Mouse (Mus musculus) intestine, embryonic 14.5 days (tissue): ENCODE results near the gene Ms4a7. TPM values are rescaled to one million over a fixed set of nuclear protein-coding genes. Genes with fewer than 3 reads are reported as not detected.
"Not testable (repeated sequence)": the region's sequence is repeated elsewhere in the genome, so short reads cannot be mapped to it uniquely, and the experiment has no call there.

Source experiments
- ATAC-seq: fragments of 200-750 bp; cut with Nextera tagmentation; replicated peaks from 2 replicates; pipeline ENCODE4 v1.8.0; 2017; ENCODE audit warnings: low read depth, moderate number of reproducible peaks, moderate TSS enrichment, moderate library complexity; ENCODE audit not compliant: low FRiP score, low TSS enrichment
- DNase-seq: peaks from one replicate; pipeline ENCODE4 v3.0.0-alpha.2; 2018; ENCODE audit warnings: low spot score
- H3K27ac ChIP-seq: fragments of 300-500 bp; sonication (generic); 2 replicates; pipeline ENCODE4 v1.5.1; 2014; ENCODE audit warnings: low read depth, mild to moderate bottlenecking, control low read depth
- H3K27me3 ChIP-seq: fragments of 300-500 bp; sonication (generic); replicated peaks from 2 replicates; pipeline ENCODE4 v1.6.1; 2014; ENCODE audit warnings: low read length, control low read depth; ENCODE audit not compliant: control insufficient read depth, insufficient read depth
- H3K36me3 ChIP-seq: fragments of 300-500 bp; sonication (generic); 2 replicates; pipeline ENCODE4 v1.6.1; 2014; ENCODE audit warnings: low read length, control low read depth; ENCODE audit not compliant: control insufficient read depth, insufficient read depth
- H3K4me1 ChIP-seq: fragments of 300-500 bp; sonication (generic); replicated peaks from 2 replicates; pipeline ENCODE4 v1.6.1; 2014; ENCODE audit warnings: low read length, control low read depth, mixed read lengths; ENCODE audit not compliant: control insufficient read depth, insufficient read depth
- H3K4me2 ChIP-seq: fragments of 300-500 bp; sonication (generic); 2 replicates; pipeline ENCODE4 v1.6.1; 2014; ENCODE audit warnings: low read length
- H3K4me3 ChIP-seq: fragments of 300-500 bp; sonication (generic); 2 replicates; pipeline ENCODE4 v1.5.1; 2014; ENCODE audit warnings: low read depth, low read length, control low read depth, mixed read lengths
- H3K9ac ChIP-seq: fragments of 300-500 bp; sonication (generic); 2 replicates; pipeline ENCODE4 v1.6.1; 2014; ENCODE audit warnings: mild to moderate bottlenecking, low read length
- H3K9me3 ChIP-seq: fragments of 300-500 bp; sonication (generic); 2 replicates; pipeline ENCODE4 v1.6.1; 2016; ENCODE audit warnings: low read length, control low read depth; ENCODE audit not compliant: control insufficient read depth
- WGBS: fragments of 180-500 bp; shearing (Covaris S2); extraction: QIAGEN DNeasy Blood & Tissue Kit; methylation state at CpG from one replicate; pipeline ENCODE4 v1.1.7; 2014; 5-methylcytosine and 5-hydroxymethylcytosine counted together
- polyA plus RNA-seq: library from polyadenylated mRNA; unstranded; fragments of >200 nt; fragmentation: Nextera tagmentation; extraction: Ambion mirVana; gene quantifications from 2 replicates; pipeline ENCODE4 v1.2.1, GENCODE M21; 2014

Ms4a7 gene
- polyA plus RNA-seq, 1 experiment from 2014 or later, result 3.5 TPM

DNA sequence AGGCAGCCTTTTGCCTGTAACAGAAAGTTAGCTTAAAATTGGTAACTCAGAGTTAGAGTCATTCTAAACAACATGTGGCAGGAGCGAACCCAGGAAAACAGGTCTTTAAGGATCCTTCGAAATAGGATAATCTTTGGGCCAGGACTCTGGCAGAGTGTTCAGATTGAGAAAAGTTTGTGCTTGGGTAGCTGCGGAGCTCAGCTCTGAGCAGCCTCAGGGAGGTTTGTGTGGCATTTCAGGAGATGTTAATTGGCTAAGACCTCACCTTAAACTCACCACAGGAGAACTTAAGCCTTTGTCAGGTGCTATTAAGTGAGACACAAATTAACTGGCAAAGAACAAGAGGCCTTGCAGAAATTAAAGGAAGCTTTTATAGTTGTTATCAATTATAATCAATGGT lies 42.3 kb downstream of the Ms4a7 start:
- not testable (repeated sequence) for H3K4me2 ChIP-seq, H3K9me3 ChIP-seq, H3K27ac ChIP-seq, H3K9ac ChIP-seq, DNase-seq, H3K4me1 ChIP-seq, ATAC-seq, H3K36me3 ChIP-seq, H3K27me3 ChIP-seq
- WGBS, result 17% methylated on average over 3 of the region's 3 CpGs
- H3K4me3 ChIP-seq, result 0 out of 2 replicates have a peak overlapping the region, but pooled peaks have one; percentile 38

GRCm38 (mm10) chr19:11292990-11293389 lies 43.0 kb downstream of the Ms4a7 start:
- WGBS, result 6% methylated on average over 12 of the region's 12 CpGs
- peak overlapping the region; percentile 69; the same call in 1 of the 2 replicates for H3K27ac ChIP-seq

GRCm38 (mm10) chr19:11283773-11284172 lies 52.2 kb downstream of the Ms4a7 start, which contains the start of gene Ms4a5:
Gene Ms4a5 (minus strand): TSS chr19:11283873.
- H3K27me3 ChIP-seq, result no peaks in the 10 kb centered on the region
- H3K4me2 ChIP-seq, result no peak within 1 kb of the TSS
- no peak within 1 kb of the TSS for H3K4me3 ChIP-seq
- H3K27ac ChIP-seq, result no peak within 1 kb of the TSS
- WGBS, result 93% methylated on average over 2 of the region's 2 CpGs
- ATAC-seq (no peak), DNase-seq (no peak)
- H3K36me3 ChIP-seq, result no peaks in the 10 kb centered on the region
- H3K9ac ChIP-seq, result no peak within 1 kb of the TSS
- H3K9me3 ChIP-seq, result no peaks in the 10 kb centered on the region
- H3K4me1 ChIP-seq, result no peaks in the 10 kb centered on the region

More at GRCm38 (mm10) chr19:11292990-11293389, 43.0 kb downstream of the Ms4a7 start:
- peak overlapping the region; percentile 46 for H3K9ac ChIP-seq
- H3K36me3 ChIP-seq, result no peaks in the 10 kb centered on the region
- no peaks in the 10 kb centered on the region for H3K9me3 ChIP-seq
- ATAC-seq (no peak), DNase-seq (peak; percentile 78)
- H3K27me3 ChIP-seq, result no peaks in the 10 kb centered on the region
- H3K4me1 ChIP-seq, result no peaks in the 10 kb centered on the region
- H3K4me3 ChIP-seq, result peak overlapping the region; percentile 38
- H3K4me2 ChIP-seq, result peak overlapping the region; percentile 50

DNA sequence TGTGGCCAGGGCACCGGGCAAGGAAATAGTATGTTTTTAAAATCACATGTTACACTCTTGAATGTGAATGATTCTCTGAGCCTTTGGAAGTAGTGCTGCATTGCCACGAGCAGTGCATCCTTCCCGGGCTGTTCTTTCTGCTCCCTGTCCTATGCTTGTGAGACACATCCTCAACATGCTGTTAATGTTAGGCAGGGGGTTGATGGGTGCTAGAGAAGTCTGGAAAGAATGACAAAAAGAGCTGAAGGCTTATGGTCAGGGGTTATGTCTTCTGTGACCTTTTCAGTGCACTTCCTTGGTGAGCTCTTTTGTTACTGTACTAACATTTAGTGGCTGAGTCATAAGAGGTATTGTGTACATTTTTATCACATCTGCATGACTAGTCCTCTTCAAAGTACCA lies 55.7 kb downstream of the Ms4a7 start:
- no peak for DNase-seq
- ATAC-seq, result no peak
- peaks cover 12% of the 10 kb centered on the region; the same call in 1 of the 2 replicates for H3K4me1 ChIP-seq
- no peak overlapping the region for H3K4me2 ChIP-seq
- no peaks in the 10 kb centered on the region for H3K27me3 ChIP-seq
- H3K9me3 ChIP-seq, result no peaks in the 10 kb centered on the region
- no peak overlapping the region for H3K9ac ChIP-seq
- WGBS, result 74% methylated on average over 3 of the region's 3 CpGs
- H3K4me3 ChIP-seq, result no peak overlapping the region
- no peaks in the 10 kb centered on the region for H3K36me3 ChIP-seq
- no peak overlapping the region for H3K27ac ChIP-seq

- H3K27ac ChIP-seq, result peak overlapping the region; percentile 69; the same call in 1 of the 2 replicates
- ATAC-seq, result 0 out of 2 replicates have a peak, but pooled peaks have one; percentile 43
These were observed 59.5 kb downstream of the Ms4a7 start for GRCm38 (mm10) chr19:11276431-11276830.

More at GRCm38 (mm10) chr19:11276431-11276830, 59.5 kb downstream of the Ms4a7 start:
- no peak for DNase-seq
- Histone ChIP-seq H3K4me1 (peaks cover 12% of the 10 kb centered on the region; the same call in 1 of the 2 replicates), H3K9me3 (no peaks in the 10 kb centered on the region), H3K4me2 (no peak overlapping the region), H3K4me3 (no peak overlapping the region), H3K27me3 (no peaks in the 10 kb centered on the region), H3K9ac (no peak overlapping the region), H3K36me3 (no peaks in the 10 kb centered on the region)
- WGBS, result 17% methylated on average over 5 of the region's 5 CpGs

Other genes starting within 250 kb of the Ms4a7 start
- not detected in 2 replicates for gene 1700017D01Rik, start 205.3 kb downstream of the Ms4a7 start, polyA plus RNA-seq
- gene 1700025F22Rik, start 170.8 kb downstream of the Ms4a7 start, polyA plus RNA-seq, result not detected in 2 replicates
- not detected in 2 replicates for gene Ms4a13, start 139.4 kb downstream of the Ms4a7 start, polyA plus RNA-seq
- gene Ms4a12, start 103.7 kb downstream of the Ms4a7 start, polyA plus RNA-seq, result 0.16 TPM in 1 of 2 replicates, not detected in the other
- gene Ms4a1, start 69.9 kb downstream of the Ms4a7 start, polyA plus RNA-seq, result not detected in 2 replicates
- gene Ms4a5, start 52.3 kb downstream of the Ms4a7 start, polyA plus RNA-seq, result not detected in 2 replicates
- 0.09 and 0.16 TPM in 2 replicates for gene Ms4a14, start 21.7 kb downstream of the Ms4a7 start, polyA plus RNA-seq
- gene Ms4a4a, start 39.4 kb upstream of the Ms4a7 start, polyA plus RNA-seq, result 3.5 and 3.7 TPM in 2 replicates
- gene Ms4a4c, start 68.6 kb upstream of the Ms4a7 start, polyA plus RNA-seq, result 1.3 and 1.8 TPM in 2 replicates
- 0.08 TPM in 2 replicates for gene Ms4a4b, start 107.4 kb upstream of the Ms4a7 start, polyA plus RNA-seq
- gene Ms4a6c, start 133.2 kb upstream of the Ms4a7 start, polyA plus RNA-seq, result 9.1 and 10.7 TPM in 2 replicates
- gene Gm8369, start 149.8 kb upstream of the Ms4a7 start, polyA plus RNA-seq, result not detected in 2 replicates
- gene Ms4a6b, start 180.4 kb upstream of the Ms4a7 start, polyA plus RNA-seq, result 7.7 and 8.8 TPM in 2 replicates
- 1.7 and 2.5 TPM in 2 replicates for gene Ms4a4d, start 200.7 kb upstream of the Ms4a7 start, polyA plus RNA-seq